Mouse (Mus musculus): ENCODE measurements around the gene Gm20388. TPM values are rescaled to one million over a fixed set of nuclear protein-coding genes. Genes with fewer than 3 reads are reported as not detected.

Gm20388 gene
- polyA plus RNA-seq, 1 experiment: not detected

DNA sequence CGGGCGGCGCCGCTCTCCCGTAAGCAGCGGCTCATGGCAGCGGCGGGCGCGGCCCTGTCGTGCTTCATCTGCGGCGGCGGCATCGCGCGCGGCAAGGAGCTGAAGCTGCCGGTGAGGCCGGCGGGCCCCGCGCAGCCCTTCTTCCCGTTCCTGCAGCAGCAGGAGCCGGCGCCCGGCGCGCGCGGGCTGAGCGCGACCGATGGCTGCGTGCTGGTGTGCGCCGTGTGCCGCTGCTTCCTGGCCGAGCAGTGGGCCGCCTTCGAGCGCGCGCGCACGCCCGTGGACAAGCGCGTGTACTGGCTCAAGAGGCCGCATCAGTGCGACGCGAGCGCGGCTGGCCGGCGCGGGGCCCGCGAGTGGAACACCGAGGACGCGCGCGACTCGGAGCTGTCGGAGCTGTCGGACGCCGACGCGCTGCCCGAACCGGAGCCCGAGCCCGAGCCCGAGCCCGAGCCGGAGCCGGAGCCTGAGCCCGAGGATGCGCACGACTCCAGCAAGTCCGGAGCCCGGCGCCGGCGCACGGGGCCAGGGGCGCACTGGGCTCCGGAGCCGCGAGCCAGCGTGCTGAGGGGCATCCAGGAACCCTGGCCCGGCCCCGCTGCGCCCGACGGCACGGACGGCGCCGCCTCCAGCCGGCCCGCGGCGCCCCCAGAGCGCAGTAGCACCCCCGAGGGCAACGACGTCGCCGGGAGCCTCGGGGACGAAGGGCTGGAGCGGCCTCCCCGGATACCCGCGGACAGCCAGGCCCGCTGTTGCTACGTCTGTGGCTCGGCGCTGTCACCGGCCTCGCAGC, 318.3 kb downstream of the Gm20388 start:
- 2% methylated on average over 124 of the region's 125 CpGs for WGBS
- TF ChIP-seq CTCF (IDR thresholded peaks at IDR 0.05; ENCODE audit: insufficient read depth, low read depth, low read length) (no peak), POLR2A (IDR thresholded peaks at IDR 0.05; ENCODE audit: insufficient read depth, low read depth, low read length) (0 out of 2 replicates have a peak, but pooled peaks have one; percentile 21)
- Histone ChIP-seq H3K4me1 (ENCODE audit: control insufficient read depth, insufficient read depth, low read length) (peaks cover 83% of the 10 kb centered on the region), H3K4me3 (ENCODE audit: insufficient read depth, low read depth, low read length) (peak overlapping the region; percentile 87), H3K27ac (ENCODE audit: insufficient read depth, low read depth, low read length) (peak overlapping the region; percentile 19)

DNA sequence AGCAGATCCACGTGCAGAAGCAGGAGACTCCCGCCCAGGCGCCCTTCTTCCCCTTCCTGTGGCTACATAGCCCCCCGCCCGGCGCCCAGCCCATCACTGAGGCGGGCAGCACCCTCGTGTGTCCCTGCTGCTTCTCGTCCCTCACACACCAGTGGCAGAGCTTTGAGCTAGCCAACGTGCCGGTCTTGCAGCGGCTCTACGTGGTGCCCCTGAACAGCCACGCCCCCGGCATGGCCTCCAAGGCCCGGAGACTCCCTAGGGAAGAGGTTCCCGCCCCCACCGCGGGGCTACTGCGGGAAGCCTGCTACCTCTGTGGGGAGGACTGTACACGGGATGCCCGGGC, 318.9 kb downstream of the Gm20388 start:
- peaks cover 84% of the 10 kb centered on the region for H3K4me1 ChIP-seq (ENCODE audit: control insufficient read depth, insufficient read depth, low read length)
- H3K27ac ChIP-seq (ENCODE audit: insufficient read depth, low read depth, low read length): no peak overlapping the region
- WGBS: 3% methylated on average over 22 of the region's 22 CpGs
- peak overlapping the region; percentile 87 for H3K4me3 ChIP-seq (ENCODE audit: insufficient read depth, low read depth, low read length)
- no peak for TF ChIP-seq POLR2A (IDR thresholded peaks at IDR 0.05; ENCODE audit: insufficient read depth, low read depth, low read length)
- no peak for TF ChIP-seq CTCF (IDR thresholded peaks at IDR 0.05; ENCODE audit: insufficient read depth, low read depth, low read length)

DNA sequence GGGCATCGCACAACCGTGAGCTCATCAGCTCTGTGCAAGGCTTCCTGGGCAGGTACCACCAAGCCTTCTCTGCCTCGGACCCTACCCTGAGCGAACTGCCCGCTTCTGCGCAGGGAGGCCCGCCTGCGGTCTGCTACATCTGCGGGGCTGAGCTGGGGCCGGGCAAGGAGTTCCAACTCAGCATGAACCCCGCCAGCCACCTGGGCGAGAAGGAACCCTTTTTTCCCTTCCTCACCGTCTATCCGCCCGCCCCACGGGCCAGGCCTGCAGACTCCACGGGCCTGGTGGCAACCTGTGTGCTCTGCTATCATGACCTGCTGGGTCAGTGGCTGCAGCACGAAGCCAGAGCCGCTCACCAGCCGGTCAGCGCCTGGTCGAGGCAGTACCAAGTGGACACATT, 319.4 kb downstream of the Gm20388 start:
- Histone ChIP-seq H3K27ac (ENCODE audit: insufficient read depth, low read depth, low read length) (no peak overlapping the region), H3K4me1 (ENCODE audit: control insufficient read depth, insufficient read depth, low read length) (peaks cover 86% of the 10 kb centered on the region), H3K4me3 (ENCODE audit: insufficient read depth, low read depth, low read length) (peak overlapping the region; percentile 87)
- no peak for TF ChIP-seq POLR2A (IDR thresholded peaks at IDR 0.05; ENCODE audit: insufficient read depth, low read depth, low read length)
- TF ChIP-seq CTCF (IDR thresholded peaks at IDR 0.05; ENCODE audit: insufficient read depth, low read depth, low read length): no peak
- WGBS: 60% methylated on average over 22 of the region's 22 CpGs

DNA sequence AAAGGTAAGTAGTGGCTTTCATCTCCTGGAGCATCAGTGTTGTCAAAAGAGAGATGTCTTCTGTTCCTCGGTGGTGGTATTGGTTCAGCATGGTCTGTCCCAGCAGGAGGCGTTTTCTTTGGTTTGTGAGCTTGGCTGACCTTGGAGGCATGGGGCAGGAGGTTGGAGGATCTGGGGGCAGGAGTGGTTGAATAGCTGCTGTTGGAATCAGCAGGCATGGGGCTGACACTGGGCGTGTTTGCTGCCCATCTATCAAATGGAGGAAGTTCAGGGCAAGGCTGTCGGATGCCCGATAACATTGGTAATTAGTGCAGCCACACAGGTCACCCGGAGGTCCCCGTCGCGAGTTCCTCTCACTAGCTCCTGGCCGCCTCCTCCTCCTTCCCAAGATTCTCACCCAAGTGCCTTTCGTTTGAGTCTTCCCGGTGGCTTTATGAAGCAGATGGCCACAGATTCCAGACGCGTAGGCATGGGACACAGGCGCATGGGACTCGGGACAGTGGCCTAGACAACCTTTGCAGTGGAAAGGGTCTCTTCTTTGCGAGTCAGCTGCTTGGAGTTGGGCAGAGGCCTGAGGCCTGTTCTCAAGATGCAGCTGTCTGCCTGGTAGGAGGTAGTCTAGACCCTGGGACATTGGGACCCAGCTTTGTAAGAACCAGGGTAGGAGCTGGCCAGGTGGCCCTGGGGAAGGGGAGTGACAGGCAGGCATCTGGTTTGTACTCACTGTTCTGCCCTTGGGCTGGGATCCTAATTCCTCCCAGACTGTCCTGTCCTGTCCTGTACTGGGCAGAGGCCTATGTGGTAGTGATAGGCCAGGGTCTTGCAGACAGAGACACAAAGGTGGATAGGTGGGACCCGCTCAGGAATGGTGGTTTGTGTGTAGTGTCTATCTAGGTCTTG, 320.3 kb downstream of the Gm20388 start:
- H3K27ac ChIP-seq (ENCODE audit: insufficient read depth, low read depth, low read length): no peak overlapping the region
- TF ChIP-seq POLR2A (IDR thresholded peaks at IDR 0.05; ENCODE audit: insufficient read depth, low read depth, low read length) (0 out of 2 replicates have a peak, but pooled peaks have one; percentile 18), CTCF (IDR thresholded peaks at IDR 0.05; ENCODE audit: insufficient read depth, low read depth, low read length) (no peak)
- 69% methylated on average over 18 of the region's 18 CpGs for WGBS
- H3K4me1 ChIP-seq (ENCODE audit: control insufficient read depth, insufficient read depth, low read length): peaks cover 78% of the 10 kb centered on the region
- H3K4me3 ChIP-seq (ENCODE audit: insufficient read depth, low read depth, low read length): peak overlapping the region; percentile 87

DNA sequence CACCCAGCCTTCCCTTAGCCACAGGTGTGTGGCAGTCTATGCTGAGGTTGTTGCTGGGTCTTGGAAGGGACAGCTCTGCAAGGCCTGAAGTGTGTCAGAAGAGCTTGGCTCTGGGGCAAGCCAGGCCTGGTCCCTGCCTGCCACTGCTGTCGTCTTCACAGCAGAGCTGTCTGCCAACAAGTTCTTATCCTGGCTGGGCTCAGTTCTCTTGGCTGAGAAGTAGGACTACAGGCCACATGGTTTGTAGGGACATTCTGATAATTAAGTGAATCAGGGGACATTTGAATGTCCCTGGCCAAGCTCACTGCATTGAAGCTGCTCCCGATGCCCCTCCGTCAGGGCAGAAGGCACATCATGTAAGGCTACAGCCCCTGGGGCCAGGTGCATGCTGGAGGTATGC, 321.2 kb downstream of the Gm20388 start:
- 67% methylated on average over 3 of the region's 3 CpGs for WGBS
- peak overlapping the region; percentile 39 for H3K4me3 ChIP-seq (ENCODE audit: insufficient read depth, low read depth, low read length)
- H3K27ac ChIP-seq (ENCODE audit: insufficient read depth, low read depth, low read length): no peak overlapping the region
- no peak for TF ChIP-seq CTCF (IDR thresholded peaks at IDR 0.05; ENCODE audit: insufficient read depth, low read depth, low read length)
- TF ChIP-seq POLR2A (IDR thresholded peaks at IDR 0.05; ENCODE audit: insufficient read depth, low read depth, low read length): no peak
- peaks cover 72% of the 10 kb centered on the region for H3K4me1 ChIP-seq (ENCODE audit: control insufficient read depth, insufficient read depth, low read length)

DNA sequence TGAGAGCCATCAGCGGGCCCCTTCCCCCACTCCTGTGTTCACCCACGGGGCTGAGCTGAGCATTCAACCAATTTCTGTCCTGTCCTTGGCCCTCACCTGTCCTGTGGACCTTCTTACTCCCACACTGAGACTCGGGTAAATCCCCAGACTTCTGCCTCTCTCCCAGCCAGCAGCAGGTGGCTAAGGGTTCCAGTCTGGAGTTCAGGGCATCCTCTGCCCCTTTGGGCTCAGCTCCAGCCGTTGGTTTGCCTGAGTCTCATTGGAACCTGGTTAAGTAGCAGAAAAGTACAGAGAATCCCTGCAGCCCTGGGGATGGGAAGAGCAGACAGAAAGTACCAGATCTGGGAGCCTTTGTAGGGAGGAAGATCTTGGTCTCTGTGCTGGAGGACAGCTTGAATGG, 321.8 kb downstream of the Gm20388 start:
- Histone ChIP-seq H3K27ac (ENCODE audit: insufficient read depth, low read depth, low read length) (peak overlapping the region; percentile 12; the same call in 1 of the 2 replicates), H3K4me1 (ENCODE audit: control insufficient read depth, insufficient read depth, low read length) (peaks cover 68% of the 10 kb centered on the region), H3K4me3 (ENCODE audit: insufficient read depth, low read depth, low read length) (peak overlapping the region; percentile 39)
- no peak for TF ChIP-seq CTCF (IDR thresholded peaks at IDR 0.05; ENCODE audit: insufficient read depth, low read depth, low read length)
- TF ChIP-seq POLR2A (IDR thresholded peaks at IDR 0.05; ENCODE audit: insufficient read depth, low read depth, low read length): no peak
- WGBS: 41% methylated on average over 4 of the region's 4 CpGs

GRCm38 (mm10) chr8:120232913-120233312, 322.3 kb downstream of the Gm20388 start:
- peak overlapping the region; percentile 39 for H3K4me3 ChIP-seq (ENCODE audit: insufficient read depth, low read depth, low read length)
- 30% methylated on average over 13 of the region's 13 CpGs for WGBS
- TF ChIP-seq POLR2A (IDR thresholded peaks at IDR 0.05; ENCODE audit: insufficient read depth, low read depth, low read length) (no peak), CTCF (IDR thresholded peaks at IDR 0.05; ENCODE audit: insufficient read depth, low read depth, low read length) (no peak)
- peak overlapping the region; percentile 12; the same call in 1 of the 2 replicates for H3K27ac ChIP-seq (ENCODE audit: insufficient read depth, low read depth, low read length)
- peaks cover 63% of the 10 kb centered on the region for H3K4me1 ChIP-seq (ENCODE audit: control insufficient read depth, insufficient read depth, low read length)

- no peak overlapping the region for H3K27ac ChIP-seq (ENCODE audit: insufficient read depth, low read depth, low read length)
- WGBS: 50% methylated on average over 12 of the region's 12 CpGs
- TF ChIP-seq POLR2A (IDR thresholded peaks at IDR 0.05; ENCODE audit: insufficient read depth, low read depth, low read length) (no peak), CTCF (IDR thresholded peaks at IDR 0.05; ENCODE audit: insufficient read depth, low read depth, low read length) (no peak)
- peaks cover 56% of the 10 kb centered on the region for H3K4me1 ChIP-seq (ENCODE audit: control insufficient read depth, insufficient read depth, low read length)
- no peak overlapping the region for H3K4me3 ChIP-seq (ENCODE audit: insufficient read depth, low read depth, low read length)
These were observed 323.8 kb downstream of the Gm20388 start for GRCm38 (mm10) chr8:120234457-120234856.

- WGBS: 51% methylated on average over 8 of the region's 8 CpGs
- no peak for TF ChIP-seq POLR2A (IDR thresholded peaks at IDR 0.05; ENCODE audit: insufficient read depth, low read depth, low read length)
- TF ChIP-seq CTCF (IDR thresholded peaks at IDR 0.05; ENCODE audit: insufficient read depth, low read depth, low read length): no peak
- Histone ChIP-seq H3K4me3 (ENCODE audit: insufficient read depth, low read depth, low read length) (no peak overlapping the region), H3K27ac (ENCODE audit: insufficient read depth, low read depth, low read length) (no peak overlapping the region), H3K4me1 (ENCODE audit: control insufficient read depth, insufficient read depth, low read length) (peaks cover 52% of the 10 kb centered on the region)
These were observed 324.2 kb downstream of the Gm20388 start for GRCm38 (mm10) chr8:120234866-120235265.

All from olfactory bulb, adult 2 months (tissue).